Mouse (Mus musculus): Measurements from ENCODE around the gene Htra1.

The Htra1 gene

GRCm38 (mm10) chr7:131024807-131025206 lies 88.9 kb downstream of the Htra1 start:
- DNase-seq: no peak

- DNase-seq: no peak
Measured at GRCm38 (mm10) chr7:131027557-131027956, 91.6 kb downstream of the Htra1 start.

- no peak for DNase-seq
Measured at GRCm38 (mm10) chr7:131031755-131032154, 95.8 kb downstream of the Htra1 start, which contains the start of gene Dmbt1. Gene Dmbt1 (plus strand): TSS chr7:131032053.
